Mouse (Mus musculus) forebrain, embryonic 13.5 days (tissue): ENCODE measurements around the gene Ube2q2. TPM values are rescaled to one million over a fixed set of nuclear protein-coding genes. Genes with fewer than 3 reads are reported as not detected.
"Not testable (repeated sequence)": the region's sequence is repeated elsewhere in the genome, so short reads cannot be mapped to it uniquely, and the experiment has no call there.

Source experiments
- ATAC-seq: fragments of 200-750 bp; cut with Nextera tagmentation; 2 replicates; pipeline ENCODE4 v1.8.0; 2017
- H3K27ac ChIP-seq: fragments of 300-500 bp; sonication (generic); 2 replicates; pipeline ENCODE4 v1.5.1; 2015; ENCODE audit warnings: inconsistent platforms, mild to moderate bottlenecking, moderate library complexity
- H3K27me3 ChIP-seq: fragments of 300-500 bp; sonication (generic); 2 replicates; pipeline ENCODE4 v1.6.1; 2015; ENCODE audit warnings: mild to moderate bottlenecking, inconsistent platforms
- H3K36me3 ChIP-seq: fragments of 300-500 bp; sonication (generic); 2 replicates; pipeline ENCODE4 v1.6.1; 2015; ENCODE audit warnings: mild to moderate bottlenecking, inconsistent platforms; ENCODE audit not compliant: poor library complexity, severe bottlenecking
- H3K4me1 ChIP-seq: fragments of 300-500 bp; sonication (generic); 2 replicates; pipeline ENCODE4 v1.6.1; 2015; ENCODE audit warnings: inconsistent platforms
- H3K4me2 ChIP-seq: fragments of 300-500 bp; sonication (generic); 2 replicates; pipeline ENCODE4 v1.6.1; 2015; ENCODE audit warnings: inconsistent platforms, mild to moderate bottlenecking, moderate library complexity
- H3K4me3 ChIP-seq: fragments of 300-500 bp; sonication (generic); 2 replicates; pipeline ENCODE4 v1.5.1; 2015; ENCODE audit warnings: mild to moderate bottlenecking, inconsistent platforms
- H3K9ac ChIP-seq: fragments of 300-500 bp; sonication (generic); 2 replicates; pipeline ENCODE4 v1.6.1; 2015; ENCODE audit warnings: mild to moderate bottlenecking, inconsistent platforms
- H3K9me3 ChIP-seq: fragments of 300-500 bp; sonication (generic); replicated peaks from 2 replicates; pipeline ENCODE4 v1.6.1; 2016; ENCODE audit warnings: inconsistent platforms
- WGBS: fragments of 180-500 bp; shearing (Covaris S2); methylation state at CpG from one replicate; pipeline ENCODE4 v1.1.7; 2015; 5-methylcytosine and 5-hydroxymethylcytosine counted together
- polyA plus RNA-seq: library from polyadenylated mRNA; unstranded; fragments of >200 nt; fragmentation: Nextera tagmentation; extraction: Ambion mirVana; gene quantifications from 2 replicates; pipeline ENCODE4 v1.2.1, GENCODE M21; 2015

The Ube2q2 gene
- polyA plus RNA-seq, 1 experiment from 2014 or later: 32.0 TPM

GRCm38 (mm10) chr9:55229010-55229409, 80.4 kb downstream of the Ube2q2 start:
- Histone ChIP-seq H3K9me3 (no peaks in the 10 kb centered on the region), H3K4me1 (no peaks in the 10 kb centered on the region), H3K4me2 (no peak overlapping the region), H3K9ac (no peak overlapping the region), H3K36me3 (peaks cover 27% of the 10 kb centered on the region), H3K27me3 (no peaks in the 10 kb centered on the region), H3K27ac (no peak overlapping the region), H3K4me3 (no peak overlapping the region)
- WGBS: 75% methylated on average over 10 of the region's 10 CpGs
- ATAC-seq: no peak

GRCm38 (mm10) chr9:55231544-55231943, 82.9 kb downstream of the Ube2q2 start:
- Histone ChIP-seq H3K27ac (no peak overlapping the region), H3K27me3 (no peaks in the 10 kb centered on the region), H3K4me1 (no peaks in the 10 kb centered on the region), H3K4me3 (no peak overlapping the region), H3K4me2 (no peak overlapping the region), H3K36me3 (peaks cover 3% of the 10 kb centered on the region; the same call in 1 of the 2 replicates), H3K9me3 (no peaks in the 10 kb centered on the region), H3K9ac (no peak overlapping the region)
- ATAC-seq: no peak
- WGBS: 67% methylated on average over 6 of the region's 6 CpGs

- no peaks in the 10 kb centered on the region for H3K27me3 ChIP-seq
- no peak overlapping the region for H3K27ac ChIP-seq
- no peak overlapping the region for H3K4me3 ChIP-seq
- H3K36me3 ChIP-seq: no peaks in the 10 kb centered on the region; the same call in 1 of the 2 replicates
- H3K4me1 ChIP-seq: no peaks in the 10 kb centered on the region
- no peak for ATAC-seq
- WGBS: 97% methylated on average over 5 of the region's 5 CpGs
- no peaks in the 10 kb centered on the region for H3K9me3 ChIP-seq
- no peak overlapping the region for H3K4me2 ChIP-seq
- no peak overlapping the region for H3K9ac ChIP-seq
These were observed 83.5 kb downstream of the Ube2q2 start for GRCm38 (mm10) chr9:55232110-55232509.

- Histone ChIP-seq H3K4me3 (no peak overlapping the region), H3K4me1 (no peaks in the 10 kb centered on the region), H3K9ac (no peak overlapping the region), H3K27me3 (no peaks in the 10 kb centered on the region), H3K9me3 (no peaks in the 10 kb centered on the region), H3K4me2 (no peak overlapping the region), H3K27ac (no peak overlapping the region), H3K36me3 (no peaks in the 10 kb centered on the region; the same call in 1 of the 2 replicates)
- no peak for ATAC-seq
- 89% methylated on average over 7 of the region's 7 CpGs for WGBS
These were observed 83.9 kb downstream of the Ube2q2 start for GRCm38 (mm10) chr9:55232586-55232985.

DNA sequence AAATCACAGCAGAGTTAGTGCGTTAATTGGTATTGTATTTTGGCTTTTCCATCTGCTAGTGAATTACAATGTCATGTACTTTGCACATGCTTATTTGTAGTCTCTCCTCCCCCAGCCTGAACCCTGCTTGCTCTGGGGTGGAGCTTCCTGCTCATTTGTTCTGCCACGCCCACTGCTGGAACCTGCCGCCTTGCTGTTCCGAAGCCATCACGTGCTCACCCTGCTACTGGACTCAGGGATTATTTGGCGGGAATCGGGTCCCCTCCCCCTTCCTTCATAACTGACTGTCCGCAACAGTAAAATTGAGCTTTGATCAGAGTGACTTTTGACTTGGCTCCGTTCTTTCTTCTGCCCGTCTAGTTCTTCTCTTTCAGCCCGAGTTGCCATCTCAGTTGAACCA, 84.4 kb downstream of the Ube2q2 start:
- H3K27ac ChIP-seq, H3K36me3 ChIP-seq, H3K4me3 ChIP-seq, H3K4me2 ChIP-seq, H3K9ac ChIP-seq, H3K27me3 ChIP-seq, H3K9me3 ChIP-seq, ATAC-seq, H3K4me1 ChIP-seq: not testable (repeated sequence)
- 76% methylated on average over 11 of the region's 11 CpGs for WGBS

GRCm38 (mm10) chr9:55236235-55237165, 87.8 kb downstream of the Ube2q2 start:
- ATAC-seq: no peak
- no peaks in the 10 kb centered on the region for H3K4me1 ChIP-seq

DNA sequence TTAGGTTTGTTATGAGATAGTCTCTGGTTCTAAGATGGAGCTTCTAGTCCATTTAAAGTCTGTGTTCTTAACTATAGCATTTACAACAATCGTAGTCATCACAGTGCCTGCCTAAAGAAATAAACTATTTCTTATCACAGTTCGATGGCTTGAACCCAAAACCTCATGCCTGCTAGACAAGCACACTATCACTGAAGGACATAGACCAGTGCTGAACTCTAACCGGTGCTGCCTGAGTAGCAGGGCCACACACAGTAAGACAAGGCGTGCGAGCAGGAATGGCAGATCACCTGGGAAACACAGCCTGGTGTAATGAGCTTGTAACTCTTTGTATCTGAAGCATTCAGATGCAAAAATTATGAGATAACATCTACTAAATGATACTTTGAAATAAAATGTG, 92.2 kb downstream of the Ube2q2 start:
- H3K27ac ChIP-seq: no peak overlapping the region
- H3K4me3 ChIP-seq: no peak overlapping the region
- no peaks in the 10 kb centered on the region for H3K36me3 ChIP-seq
- no peaks in the 10 kb centered on the region for H3K27me3 ChIP-seq
- no peak overlapping the region for H3K4me2 ChIP-seq
- H3K9ac ChIP-seq: no peak overlapping the region
- 89% methylated on average over 5 of the region's 5 CpGs for WGBS
- no peaks in the 10 kb centered on the region for H3K9me3 ChIP-seq
- no peak for ATAC-seq
- H3K4me1 ChIP-seq: no peaks in the 10 kb centered on the region; the same call in 1 of the 2 replicates

More at GRCm38 (mm10) chr9:55236235-55237165, 87.8 kb downstream of the Ube2q2 start:
- no peak overlapping the region for H3K27ac ChIP-seq
- H3K4me2 ChIP-seq: no peak overlapping the region
- no peak overlapping the region for H3K4me3 ChIP-seq
- no peaks in the 10 kb centered on the region for H3K9me3 ChIP-seq
- H3K27me3 ChIP-seq: no peaks in the 10 kb centered on the region
- 77% methylated on average over 13 of the region's 13 CpGs for WGBS
- no peaks in the 10 kb centered on the region for H3K36me3 ChIP-seq
- no peak overlapping the region for H3K9ac ChIP-seq

DNA sequence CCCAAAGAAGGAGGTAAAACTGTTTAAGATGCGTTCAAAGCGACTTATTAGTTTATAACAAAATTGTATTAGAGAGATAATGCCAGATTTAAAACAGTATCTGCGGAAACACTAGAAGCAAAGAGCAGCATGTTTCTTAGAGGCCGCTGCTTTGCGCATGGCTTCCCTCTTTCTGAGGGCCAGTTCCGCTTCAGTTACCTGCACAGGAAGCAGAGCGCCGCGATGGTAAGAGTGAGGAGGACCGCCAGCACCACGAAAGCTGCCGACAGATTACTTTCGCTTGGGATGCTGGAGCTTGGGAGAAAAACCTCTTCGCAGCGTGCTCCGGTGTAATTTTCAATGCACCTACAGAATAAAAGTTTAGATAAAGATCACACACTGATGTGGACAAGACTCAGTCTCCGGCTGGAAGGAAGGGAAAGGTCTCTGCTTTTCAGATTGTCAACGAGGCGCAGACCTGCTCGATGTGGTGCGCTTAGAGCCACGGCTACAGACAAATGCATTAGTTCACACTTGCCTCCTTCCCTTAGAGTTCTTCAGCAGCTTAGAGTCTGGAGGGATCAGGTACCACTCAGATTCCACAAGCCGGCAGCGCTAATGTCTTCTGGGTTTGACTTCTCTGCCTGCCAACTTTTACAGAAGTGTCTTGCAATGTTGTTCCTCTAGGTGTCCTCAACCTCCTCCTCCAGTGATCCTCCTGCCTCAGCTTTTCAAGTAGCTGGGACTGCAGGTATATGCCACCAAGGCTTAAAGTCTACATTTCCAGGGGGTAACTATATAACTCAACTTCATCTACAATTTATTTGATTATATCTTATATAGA, 93.4 kb downstream of the Ube2q2 start:
- H3K4me3 ChIP-seq: peak overlapping the region; percentile 13; the same call in 1 of the 2 replicates
- WGBS: 38% methylated on average over 24 of the region's 24 CpGs

DNA sequence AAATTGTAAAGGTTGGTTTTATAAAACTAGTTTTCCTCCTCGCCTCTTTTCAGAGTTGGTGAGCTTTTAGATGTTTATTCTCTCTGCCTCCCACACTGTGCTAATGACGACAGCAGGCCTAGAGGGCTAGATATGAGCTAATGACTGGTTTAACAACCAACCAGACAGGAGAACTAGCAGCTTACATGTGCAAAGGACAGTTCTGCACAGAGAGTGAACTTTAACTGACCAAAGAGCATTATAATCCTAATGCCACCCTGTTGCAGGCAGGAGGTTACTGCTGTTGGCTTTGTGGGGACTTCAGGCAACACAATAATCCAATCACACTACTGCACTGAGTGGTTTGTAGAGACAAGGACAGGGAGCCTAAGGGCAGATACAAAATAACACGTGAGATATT, 94.6 kb downstream of the Ube2q2 start:
- no peak for ATAC-seq
- WGBS: 76% methylated on average over 3 of the region's 3 CpGs
- H3K4me2 ChIP-seq: no peak overlapping the region
- no peaks in the 10 kb centered on the region for H3K27me3 ChIP-seq
- H3K27ac ChIP-seq: no peak overlapping the region
- no peak overlapping the region for H3K9ac ChIP-seq
- no peaks in the 10 kb centered on the region; the same call in 1 of the 2 replicates for H3K4me1 ChIP-seq
- no peaks in the 10 kb centered on the region for H3K9me3 ChIP-seq
- H3K36me3 ChIP-seq: no peaks in the 10 kb centered on the region
- no peak overlapping the region for H3K4me3 ChIP-seq

More for the DNA sequence above, 93.4 kb downstream of the Ube2q2 start:
- H3K9me3 ChIP-seq: no peaks in the 10 kb centered on the region
- no peaks in the 10 kb centered on the region for H3K27me3 ChIP-seq
- no peak for ATAC-seq
- H3K36me3 ChIP-seq: no peaks in the 10 kb centered on the region
- no peak overlapping the region for H3K9ac ChIP-seq
- no peaks in the 10 kb centered on the region; the same call in 1 of the 2 replicates for H3K4me1 ChIP-seq
- H3K27ac ChIP-seq: no peak overlapping the region
- H3K4me2 ChIP-seq: peak overlapping the region; percentile 53

DNA sequence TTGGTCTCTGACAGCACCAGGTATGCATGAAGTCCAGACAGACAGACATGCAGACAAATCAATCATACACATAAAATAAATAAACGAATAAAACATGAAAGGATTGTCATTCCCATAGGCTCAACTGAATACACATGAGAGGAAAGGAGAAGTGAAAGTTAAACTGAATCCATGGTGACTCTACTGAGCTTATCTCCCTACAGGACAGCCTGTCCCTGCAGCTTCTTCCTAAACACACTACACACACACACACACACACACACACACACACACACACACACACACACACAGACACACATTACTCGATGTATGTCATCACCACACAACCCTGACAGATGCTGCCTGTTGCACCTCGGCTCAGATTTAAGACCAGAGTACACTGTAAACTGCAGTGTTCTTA, 95.4 kb downstream of the Ube2q2 start:
- Histone ChIP-seq H3K9me3 (no peaks in the 10 kb centered on the region), H3K27me3 (no peaks in the 10 kb centered on the region), H3K4me2 (no peak overlapping the region), H3K27ac (no peak overlapping the region), H3K4me3 (no peak overlapping the region), H3K36me3 (no peaks in the 10 kb centered on the region), H3K9ac (no peak overlapping the region), H3K4me1 (no peaks in the 10 kb centered on the region; the same call in 1 of the 2 replicates)
- WGBS: 89% methylated on average over 3 of the region's 3 CpGs
- ATAC-seq: no peak

- not testable (repeated sequence) for H3K4me3 ChIP-seq, H3K9me3 ChIP-seq, H3K36me3 ChIP-seq, H3K4me2 ChIP-seq, H3K9ac ChIP-seq, H3K27ac ChIP-seq, ATAC-seq, H3K27me3 ChIP-seq, H3K4me1 ChIP-seq
- 96% methylated on average over 1 of the region's 1 CpGs for whole genome bisulfite sequencing
These were observed 96.5 kb downstream of the Ube2q2 start for GRCm38 (mm10) chr9:55245057-55245750.
